8 mouse cellular contexts compared by ENCODE assay signal in genomic region chrX:169984853-169985252, GRCm38 (mm10). TPM values are rescaled to one million over a fixed set of nuclear protein-coding genes. Genes with fewer than 3 reads are reported as not detected.
DNase-seq lines count a peak whose midpoint lies in the region.

No protein-coding gene starts in this region.

- peak; percentile 86 for DNase-seq in ZHBTc4 (ENCODE audit: low read depth, low spot score)
- DNase-seq in cerebellum, adult 9-11 months = peak; percentile 63
- DNase-seq in gastrocnemius, adult 8-10 months (ENCODE audit: low spot score in 2 of 2) = peak; percentile 5 to 35
- peak; percentile 53 for DNase-seq in induced T-regulatory cell, adult 2 months (ENCODE audit: low read depth)
- peak; percentile 29 to 70 for DNase-seq in left cerebral cortex, adult 8-10 months (ENCODE audit: low spot score in 2 of 2)
- DNase-seq in lung, postnatal 4 days = peak; percentile 45 to 56
- DNase-seq in spleen, postnatal 36 days (ENCODE audit: low spot score in 2 of 2) = peak; percentile 10 to 11
- peak; percentile 45 to 82 for DNase-seq in urinary bladder, postnatal 4 days (ENCODE audit: low spot score in 2 of 2)

RNA-seq across cellular contexts. Expression of gene Gm21887, which starts 24.6 kb away (rescaled TPM):
- total RNA-seq in gastrocnemius, adult 8-10 months (2022) = 10 to 100 TPM; 16.4 to 40.2 (median 21.6) TPM
- 100 to 1,000 TPM in 2 of 4 experiments, 10 to 100 TPM in 2; 64.2 to 131 (median 96.7) TPM for total RNA-seq in left cerebral cortex, adult 8-10 months (2022)

Comparison
In these comparisons a context has a peak if more than half of its experiments do, and no peak if none do; other contexts are left out.
1. Peak in every context shown above with its lines: DNase-seq.
2. DNase-seq: peak in every context shown above with its lines; median percentile 86 in ZHBTc4; 64 in urinary bladder, postnatal 4 days; 63 in cerebellum, adult 9-11 months; 53 in induced T-regulatory cell, adult 2 months; 50 in lung, postnatal 4 days; 50 in left cerebral cortex, adult 8-10 months; 20 in gastrocnemius, adult 8-10 months; 10 in spleen, postnatal 36 days.